Mouse (Mus musculus): ENCODE data around the gene Ccdc88b. TPM values are rescaled to one million over a fixed set of nuclear protein-coding genes. Genes with fewer than 3 reads are reported as not detected.

Ccdc88b gene
- polyA plus RNA-seq, 1 experiment = 1.1 TPM

- H3K4me1 ChIP-seq (ENCODE audit: control insufficient read depth, insufficient read depth, low read length) = no peaks in the 10 kb centered on the region
- no peak overlapping the region for H3K4me3 ChIP-seq (ENCODE audit: low read depth, low read length)
- H3K36me3 ChIP-seq (ENCODE audit: control insufficient read depth, insufficient read depth, low read length, poor library complexity, severe bottlenecking) = no peaks in the 10 kb centered on the region
- no peaks in the 10 kb centered on the region for H3K27me3 ChIP-seq (ENCODE audit: control insufficient read depth, insufficient read depth, low read length, poor library complexity, severe bottlenecking)
- no peak overlapping the region for H3K9ac ChIP-seq (ENCODE audit: low read depth, poor library complexity, severe bottlenecking)
- H3K27ac ChIP-seq (ENCODE audit: insufficient read depth, low read length) = no peak overlapping the region
- TF ChIP-seq POLR2A (IDR thresholded peaks at IDR 0.05; ENCODE audit: insufficient read depth, low read length) = no peak
- no peak for TF ChIP-seq EP300 (IDR thresholded peaks at IDR 0.05; ENCODE audit: insufficient read depth, low read depth, low read length)
- TF ChIP-seq CTCF (IDR thresholded peaks at IDR 0.05; ENCODE audit: low read depth, low read length) = no peak
- no peaks in the 10 kb centered on the region for H3K9me3 ChIP-seq (replicated peaks; ENCODE audit: control insufficient read depth, insufficient read depth, low read length, poor library complexity, severe bottlenecking)
These were observed 8.4 kb downstream of the Ccdc88b start for GRCm38 (mm10) chr19:6849506-6850068.

- Histone ChIP-seq H3K36me3 (ENCODE audit: control insufficient read depth, insufficient read depth, low read length, poor library complexity, severe bottlenecking) (no peaks in the 10 kb centered on the region), H3K27me3 (ENCODE audit: control insufficient read depth, insufficient read depth, low read length, poor library complexity, severe bottlenecking) (no peaks in the 10 kb centered on the region), H3K9me3 (replicated peaks; ENCODE audit: control insufficient read depth, insufficient read depth, low read length, poor library complexity, severe bottlenecking) (no peaks in the 10 kb centered on the region), H3K9ac (ENCODE audit: low read depth, poor library complexity, severe bottlenecking) (0 out of 2 replicates have a peak overlapping the region, but pooled peaks have one; percentile 12), H3K27ac (ENCODE audit: insufficient read depth, low read length) (no peak overlapping the region), H3K4me3 (ENCODE audit: low read depth, low read length) (peak overlapping the region; percentile 7), H3K4me1 (ENCODE audit: control insufficient read depth, insufficient read depth, low read length) (no peaks in the 10 kb centered on the region)
- TF ChIP-seq EP300 (IDR thresholded peaks at IDR 0.05; ENCODE audit: insufficient read depth, low read depth, low read length) = no peak
- no peak for TF ChIP-seq CTCF (IDR thresholded peaks at IDR 0.05; ENCODE audit: low read depth, low read length)
- TF ChIP-seq POLR2A (IDR thresholded peaks at IDR 0.05; ENCODE audit: insufficient read depth, low read length) = no peak
These were observed 10.0 kb downstream of the Ccdc88b start for GRCm38 (mm10) chr19:6847841-6848517.

- H3K9ac ChIP-seq (ENCODE audit: low read depth, poor library complexity, severe bottlenecking) = no peak overlapping the region
- TF ChIP-seq POLR2A (IDR thresholded peaks at IDR 0.05; ENCODE audit: insufficient read depth, low read length) = no peak
- no peak for TF ChIP-seq CTCF (IDR thresholded peaks at IDR 0.05; ENCODE audit: low read depth, low read length)
- no peak for TF ChIP-seq EP300 (IDR thresholded peaks at IDR 0.05; ENCODE audit: insufficient read depth, low read depth, low read length)
- no peaks in the 10 kb centered on the region for H3K4me1 ChIP-seq (ENCODE audit: control insufficient read depth, insufficient read depth, low read length)
- H3K27me3 ChIP-seq (ENCODE audit: control insufficient read depth, insufficient read depth, low read length, poor library complexity, severe bottlenecking) = no peaks in the 10 kb centered on the region
- no peak overlapping the region for H3K4me3 ChIP-seq (ENCODE audit: low read depth, low read length)
- no peak overlapping the region for H3K27ac ChIP-seq (ENCODE audit: insufficient read depth, low read length)
- no peaks in the 10 kb centered on the region for H3K9me3 ChIP-seq (replicated peaks; ENCODE audit: control insufficient read depth, insufficient read depth, low read length, poor library complexity, severe bottlenecking)
- no peaks in the 10 kb centered on the region for H3K36me3 ChIP-seq (ENCODE audit: control insufficient read depth, insufficient read depth, low read length, poor library complexity, severe bottlenecking)
These were observed 12.0 kb downstream of the Ccdc88b start for GRCm38 (mm10) chr19:6846050-6846449.

- TF ChIP-seq CTCF (IDR thresholded peaks at IDR 0.05; ENCODE audit: low read depth, low read length) (no peak), EP300 (IDR thresholded peaks at IDR 0.05; ENCODE audit: insufficient read depth, low read depth, low read length) (no peak), POLR2A (IDR thresholded peaks at IDR 0.05; ENCODE audit: insufficient read depth, low read length) (no peak)
- no peak overlapping the region for H3K9ac ChIP-seq (ENCODE audit: low read depth, poor library complexity, severe bottlenecking)
- H3K4me1 ChIP-seq (ENCODE audit: control insufficient read depth, insufficient read depth, low read length) = peaks cover 4% of the 10 kb centered on the region
- no peaks in the 10 kb centered on the region for H3K36me3 ChIP-seq (ENCODE audit: control insufficient read depth, insufficient read depth, low read length, poor library complexity, severe bottlenecking)
- no peak overlapping the region for H3K4me3 ChIP-seq (ENCODE audit: low read depth, low read length)
- no peak overlapping the region for H3K27ac ChIP-seq (ENCODE audit: insufficient read depth, low read length)
- no peaks in the 10 kb centered on the region for H3K9me3 ChIP-seq (replicated peaks; ENCODE audit: control insufficient read depth, insufficient read depth, low read length, poor library complexity, severe bottlenecking)
- no peaks in the 10 kb centered on the region for H3K27me3 ChIP-seq (ENCODE audit: control insufficient read depth, insufficient read depth, low read length, poor library complexity, severe bottlenecking)
These were observed 15.7 kb downstream of the Ccdc88b start for GRCm38 (mm10) chr19:6842353-6842752.

GRCm38 (mm10) chr19:6841292-6841597 lies 16.8 kb downstream of the Ccdc88b start:
- TF ChIP-seq EP300 (IDR thresholded peaks at IDR 0.05; ENCODE audit: insufficient read depth, low read depth, low read length) = no peak
- TF ChIP-seq POLR2A (IDR thresholded peaks at IDR 0.05; ENCODE audit: insufficient read depth, low read length) = no peak
- TF ChIP-seq CTCF (IDR thresholded peaks at IDR 0.05; ENCODE audit: low read depth, low read length) = no peak
- no peak overlapping the region for H3K4me3 ChIP-seq (ENCODE audit: low read depth, low read length)
- H3K36me3 ChIP-seq (ENCODE audit: control insufficient read depth, insufficient read depth, low read length, poor library complexity, severe bottlenecking) = no peaks in the 10 kb centered on the region
- no peaks in the 10 kb centered on the region for H3K9me3 ChIP-seq (replicated peaks; ENCODE audit: control insufficient read depth, insufficient read depth, low read length, poor library complexity, severe bottlenecking)
- peaks cover 4% of the 10 kb centered on the region for H3K4me1 ChIP-seq (ENCODE audit: control insufficient read depth, insufficient read depth, low read length)
- H3K27me3 ChIP-seq (ENCODE audit: control insufficient read depth, insufficient read depth, low read length, poor library complexity, severe bottlenecking) = no peaks in the 10 kb centered on the region
- no peak overlapping the region for H3K27ac ChIP-seq (ENCODE audit: insufficient read depth, low read length)
- H3K9ac ChIP-seq (ENCODE audit: low read depth, poor library complexity, severe bottlenecking) = no peak overlapping the region

Measured in ES-Bruce4 (cell line).